Mouse (Mus musculus) intestine, postnatal 0 days (tissue): ENCODE results near the gene Pacsin2. TPM values are rescaled to one million over a fixed set of nuclear protein-coding genes. Genes with fewer than 3 reads are reported as not detected.
"Not testable (repeated sequence)": the region's sequence is repeated elsewhere in the genome, so short reads cannot be mapped to it uniquely, and the experiment has no call there.

ENCODE experiments used
- ATAC-seq: fragments of 200-750 bp; cut with Nextera tagmentation; 2 replicates; pipeline ENCODE4 v1.8.0; 2017; ENCODE audit warnings: mild to moderate bottlenecking, moderate TSS enrichment, moderate library complexity
- H3K27ac ChIP-seq: fragments of 300-500 bp; sonication (generic); 2 replicates; pipeline ENCODE4 v1.5.1; 2014; ENCODE audit warnings: mild to moderate bottlenecking, low read depth, low read length, moderate library complexity
- H3K27me3 ChIP-seq: fragments of 300-500 bp; sonication (generic); replicated peaks from 2 replicates; pipeline ENCODE4 v1.6.1; 2014; ENCODE audit warnings: low read length, mixed read lengths; ENCODE audit not compliant: control insufficient read depth, insufficient read depth
- H3K36me3 ChIP-seq: fragments of 300-500 bp; sonication (generic); 2 replicates; pipeline ENCODE4 v1.6.1; 2014; ENCODE audit warnings: mild to moderate bottlenecking, moderate library complexity; ENCODE audit not compliant: control insufficient read depth, insufficient read depth
- H3K4me1 ChIP-seq: fragments of 300-500 bp; sonication (generic); replicated peaks from 2 replicates; pipeline ENCODE4 v1.6.1; 2014; ENCODE audit warnings: antibody characterized with exemption, low read length, mixed read lengths; ENCODE audit not compliant: control insufficient read depth, insufficient read depth
- H3K4me2 ChIP-seq: fragments of 300-500 bp; sonication (generic); replicated peaks from 2 replicates; pipeline ENCODE4 v1.6.1; 2014; ENCODE audit warnings: low read depth, mild to moderate bottlenecking, moderate library complexity
- H3K4me3 ChIP-seq: fragments of 300-500 bp; sonication (generic); 2 replicates; pipeline ENCODE4 v1.5.1; 2014; ENCODE audit warnings: low read depth, low read length
- H3K9ac ChIP-seq: fragments of 300-500 bp; sonication (generic); 2 replicates; pipeline ENCODE4 v1.6.1; 2014; ENCODE audit warnings: mild to moderate bottlenecking, low read depth, low read length
- H3K9me3 ChIP-seq: fragments of 300-500 bp; sonication (generic); 2 replicates; pipeline ENCODE4 v1.6.1; 2016; ENCODE audit warnings: mixed run types; ENCODE audit not compliant: control insufficient read depth
- CTCF ChIP-seq: sonication (generic); IDR thresholded peaks from 2 replicates; pipeline ENCODE4 v1.5.1; 2016; ENCODE audit warnings: low read depth, mild to moderate bottlenecking, control low read depth, antibody characterized with exemption, moderate library complexity
- WGBS: fragments of 180-500 bp; shearing (Covaris S2); extraction: QIAGEN DNeasy Blood & Tissue Kit; methylation state at CpG from one replicate; pipeline ENCODE4 v1.1.7; 2014; 5-methylcytosine and 5-hydroxymethylcytosine counted together
- polyA plus RNA-seq: library from polyadenylated mRNA; unstranded; fragments of >200 nt; fragmentation: Nextera tagmentation; extraction: Ambion mirVana; gene quantifications from 2 replicates; pipeline ENCODE4 v1.2.1, GENCODE M21; 2015

Gene Pacsin2
- polyA plus RNA-seq, 1 experiment from 2014 or later = 40.9 TPM

DNA sequence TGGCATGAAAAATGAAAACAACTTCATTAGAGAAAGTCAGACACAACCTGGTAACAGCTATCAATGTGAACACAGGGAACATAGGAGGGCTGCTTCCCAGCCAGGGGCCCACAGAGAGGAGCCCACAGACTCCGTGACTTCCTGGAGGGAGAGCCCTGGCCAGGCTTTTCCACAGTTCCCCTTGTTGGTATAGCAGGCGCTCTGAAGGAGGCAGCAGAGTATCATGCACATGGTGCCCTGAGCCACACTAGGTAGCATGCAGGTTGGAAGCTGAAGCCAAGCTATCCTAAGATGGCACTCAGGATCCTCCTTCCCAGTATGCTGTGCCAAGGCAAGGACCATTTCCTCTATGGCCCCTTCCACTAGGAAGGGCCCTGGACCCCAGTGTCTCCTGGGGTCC is 80.8 kb downstream of the Pacsin2 start:
- no peak overlapping the region for H3K4me2 ChIP-seq
- TF ChIP-seq CTCF = peak; percentile 64
- H3K36me3 ChIP-seq = peaks cover 91% of the 10 kb centered on the region
- no peaks in the 10 kb centered on the region for H3K9me3 ChIP-seq
- H3K9ac ChIP-seq = no peak overlapping the region
- H3K4me1 ChIP-seq = no peaks in the 10 kb centered on the region
- H3K4me3 ChIP-seq = no peak overlapping the region
- ATAC-seq = no peak
- no peak overlapping the region for H3K27ac ChIP-seq
- H3K27me3 ChIP-seq = no peaks in the 10 kb centered on the region
- 94% methylated on average over 2 of the region's 2 CpGs for WGBS

DNA sequence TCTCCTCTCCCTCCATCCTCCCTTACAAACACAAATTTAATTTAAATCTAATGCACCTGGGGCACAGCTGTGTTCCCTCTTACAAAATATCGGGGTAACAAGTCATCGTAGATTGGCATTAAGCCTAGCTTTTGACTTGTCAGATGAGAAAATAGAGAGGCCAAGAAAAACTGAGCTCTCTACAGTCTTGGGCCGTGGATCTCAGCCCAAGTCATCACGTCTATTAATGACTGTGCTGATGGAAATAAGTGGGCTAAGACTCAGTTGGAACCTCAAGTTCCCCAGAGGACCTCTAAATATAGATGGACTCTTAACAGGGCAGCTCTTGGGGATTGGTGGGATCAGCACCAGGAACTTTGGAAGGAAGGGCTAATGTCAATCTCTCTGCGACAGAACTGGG is 81.3 kb downstream of the Pacsin2 start:
- peaks cover 91% of the 10 kb centered on the region for H3K36me3 ChIP-seq
- no peaks in the 10 kb centered on the region for H3K4me1 ChIP-seq
- no peak for ATAC-seq
- H3K9ac ChIP-seq = no peak overlapping the region
- TF ChIP-seq CTCF = no peak
- 92% methylated on average over 5 of the region's 5 CpGs for WGBS
- no peaks in the 10 kb centered on the region for H3K27me3 ChIP-seq
- no peaks in the 10 kb centered on the region for H3K9me3 ChIP-seq
- no peak overlapping the region for H3K27ac ChIP-seq
- H3K4me3 ChIP-seq = no peak overlapping the region
- H3K4me2 ChIP-seq = no peak overlapping the region

- over 99% methylated on average over 4 of the region's 4 CpGs for whole genome bisulfite sequencing
- TF ChIP-seq CTCF = no peak
- no peak overlapping the region for H3K4me3 ChIP-seq
- ATAC-seq = no peak
- H3K4me1 ChIP-seq = no peaks in the 10 kb centered on the region
- peaks cover 91% of the 10 kb centered on the region for H3K36me3 ChIP-seq
- H3K4me2 ChIP-seq = no peak overlapping the region
- no peaks in the 10 kb centered on the region for H3K9me3 ChIP-seq
- no peaks in the 10 kb centered on the region for H3K27me3 ChIP-seq
- H3K27ac ChIP-seq = no peak overlapping the region
- H3K9ac ChIP-seq = no peak overlapping the region
These were observed 81.9 kb downstream of the Pacsin2 start for GRCm38 (mm10) chr15:83382467-83382866.

DNA sequence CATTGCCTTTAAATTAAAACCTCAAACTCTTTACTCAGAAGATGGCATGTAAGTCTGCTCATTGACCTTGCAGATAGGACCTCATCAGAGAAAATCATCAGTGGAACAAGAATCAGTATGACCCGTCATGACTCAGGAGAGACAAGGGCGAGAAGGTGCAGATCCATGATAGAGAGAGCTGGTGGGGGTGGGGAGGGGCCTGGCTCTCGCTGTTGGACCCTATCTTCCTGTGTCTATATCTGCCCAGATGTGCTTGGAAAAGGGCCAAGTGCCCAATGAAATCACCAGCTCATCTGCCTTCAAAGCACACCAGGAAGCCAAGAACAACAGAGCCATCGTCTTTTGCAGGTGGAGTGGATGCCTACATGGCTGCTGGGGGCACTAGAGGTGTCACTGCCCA is 87.3 kb downstream of the Pacsin2 start:
- TF ChIP-seq CTCF = no peak
- Histone ChIP-seq H3K27ac (no peak overlapping the region), H3K9ac (no peak overlapping the region), H3K27me3 (no peaks in the 10 kb centered on the region), H3K9me3 (no peaks in the 10 kb centered on the region), H3K4me2 (no peak overlapping the region), H3K4me3 (no peak overlapping the region), H3K36me3 (peaks cover 64% of the 10 kb centered on the region), H3K4me1 (no peaks in the 10 kb centered on the region)
- WGBS = 68% methylated on average over 4 of the region's 4 CpGs
- no peak for ATAC-seq

- no peak overlapping the region for H3K27ac ChIP-seq
- peak; percentile 77 for TF ChIP-seq CTCF
- peak; percentile 31; the same call in 1 of the 2 replicates for ATAC-seq
- no peaks in the 10 kb centered on the region for H3K9me3 ChIP-seq
- no peak overlapping the region for H3K9ac ChIP-seq
- peaks cover 46% of the 10 kb centered on the region for H3K36me3 ChIP-seq
- 63% methylated on average over 4 of the region's 4 CpGs for WGBS
- H3K4me1 ChIP-seq = no peaks in the 10 kb centered on the region
- no peak overlapping the region for H3K4me2 ChIP-seq
- no peak overlapping the region for H3K4me3 ChIP-seq
- no peaks in the 10 kb centered on the region for H3K27me3 ChIP-seq
These were observed 89.3 kb downstream of the Pacsin2 start for GRCm38 (mm10) chr15:83375136-83375535.

DNA sequence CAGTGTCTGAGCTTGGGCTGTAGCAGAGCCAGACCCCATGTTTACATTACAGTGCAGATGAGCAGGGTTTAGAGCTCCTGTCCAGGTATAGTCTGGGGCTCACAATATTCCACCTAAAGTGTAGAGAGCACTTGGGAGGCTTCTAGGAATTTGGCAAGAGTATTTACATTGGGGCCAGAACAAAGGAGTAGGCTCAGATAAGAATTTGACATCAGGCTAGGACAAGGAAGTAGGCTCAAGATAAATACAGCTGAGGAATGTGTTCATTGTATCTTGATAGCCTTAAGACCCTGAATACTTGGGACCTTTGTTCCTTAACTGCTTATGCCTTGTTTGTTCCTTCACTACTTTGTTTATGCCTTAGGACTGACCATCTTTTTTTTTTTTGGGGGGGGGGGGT is 90.3 kb downstream of the Pacsin2 start:
- Histone ChIP-seq H3K4me3 (no peak overlapping the region), H3K9me3 (no peaks in the 10 kb centered on the region), H3K27me3 (no peaks in the 10 kb centered on the region), H3K36me3 (peaks cover 36% of the 10 kb centered on the region), H3K4me2 (no peak overlapping the region), H3K4me1 (no peaks in the 10 kb centered on the region), H3K9ac (no peak overlapping the region), H3K27ac (no peak overlapping the region)
- peak; percentile 22; the same call in 1 of the 2 replicates for ATAC-seq
- no peak for TF ChIP-seq CTCF

DNA sequence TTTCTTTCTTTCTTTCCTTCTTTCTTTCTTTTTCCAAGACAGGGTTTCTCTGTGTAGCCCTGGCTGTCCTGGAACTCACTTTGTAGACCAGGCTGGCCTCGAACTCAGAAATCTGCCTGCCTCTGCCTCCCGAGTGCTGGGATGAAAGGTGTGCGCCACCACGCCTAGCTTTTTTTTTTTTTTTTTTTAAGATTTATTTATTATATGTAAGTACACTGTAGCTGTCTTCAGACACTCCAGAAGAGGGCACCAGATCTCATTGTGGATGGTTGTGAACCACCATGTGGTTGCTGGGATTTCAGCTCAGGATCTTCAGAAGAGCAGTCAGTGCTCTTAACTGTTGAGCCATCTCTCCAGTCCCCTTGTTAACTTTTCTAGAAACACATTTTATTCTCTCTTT is 95.7 kb downstream of the Pacsin2 start:
- not testable (repeated sequence) for H3K4me1 ChIP-seq, H3K4me2 ChIP-seq, H3K9me3 ChIP-seq, H3K9ac ChIP-seq, H3K36me3 ChIP-seq, H3K27ac ChIP-seq, ATAC-seq, H3K4me3 ChIP-seq, H3K27me3 ChIP-seq
- 75% methylated on average over 4 of the region's 4 CpGs for WGBS
- TF ChIP-seq CTCF = peak; percentile 33
